9 mouse cellular contexts compared by ENCODE assay signal in genomic region chr5:100671398-100671797, GRCm38 (mm10). TPM values are rescaled to one million over a fixed set of nuclear protein-coding genes. Genes with fewer than 3 reads are reported as not detected.
DNase-seq lines count a peak whose midpoint lies in the region; ATAC-seq lines count a peak whose summit lies in the region.
"Had no signal": no experiment of that assay in that cellular context is flagged by ENCODE, and none has a peak within 500 bp of the region (broad histone marks: within the 10 kb centered on the region; RNA-seq: fewer than 3 reads in every experiment).

No protein-coding gene starts in this region.

- peaks cover 24% of the 10 kb centered on the region for H3K4me1 ChIP-seq in forebrain, embryonic 10.5 days
- peaks cover 15% of the 10 kb centered on the region for H3K4me1 ChIP-seq in forebrain, embryonic 16.5 days (replicated peaks; ENCODE audit: control insufficient read depth, insufficient read depth, low read length)
- no peaks in the 10 kb centered on the region; the same call in 1 of the 2 replicates for H3K4me1 ChIP-seq in neural tube, embryonic 11.5 days (ENCODE audit: control insufficient read depth, insufficient read depth, low read length)

- peaks cover 31% of the 10 kb centered on the region for H3K36me3 ChIP-seq in forebrain, embryonic 10.5 days (replicated peaks)
- H3K36me3 ChIP-seq in forebrain, embryonic 16.5 days (ENCODE audit: control insufficient read depth, insufficient read depth): no peaks in the 10 kb centered on the region
- no peaks in the 10 kb centered on the region; the same call in none of the 2 replicates for H3K36me3 ChIP-seq in neural tube, embryonic 11.5 days (ENCODE audit: control insufficient read depth, insufficient read depth, low read length)

- no peak for ATAC-seq in forebrain, embryonic 16.5 days
- ATAC-seq in neural tube, embryonic 11.5 days (ENCODE audit: insufficient read depth, low FRiP score, low TSS enrichment): no peak

- H3K4me2 ChIP-seq in forebrain, embryonic 16.5 days (ENCODE audit: low read length): no peak overlapping the region
- no peak overlapping the region for H3K4me2 ChIP-seq in neural tube, embryonic 11.5 days (ENCODE audit: low read depth)
- H3K4me2 ChIP-seq: neural tube, embryonic 13.5 days had no signal

- no peaks in the 10 kb centered on the region for H3K27me3 ChIP-seq in forebrain, embryonic 10.5 days (ENCODE audit: poor library complexity, severe bottlenecking)
- no peaks in the 10 kb centered on the region for H3K27me3 ChIP-seq in forebrain, embryonic 16.5 days (replicated peaks; ENCODE audit: control insufficient read depth, insufficient read depth, low read length)
- H3K27me3 ChIP-seq in neural tube, embryonic 11.5 days (ENCODE audit: control insufficient read depth, insufficient read depth, low read length): no peaks in the 10 kb centered on the region
- H3K27me3 ChIP-seq: neural tube, embryonic 13.5 days had no signal

- peak; percentile 56 for DNase-seq in forebrain, embryonic 10.5 days (ENCODE audit: extremely low spot score, low spot score)
- peak; percentile 52 to 54 for DNase-seq in left cerebral cortex, postnatal 14 days (ENCODE audit: low spot score in 2 of 2)
- no peak for DNase-seq in left cerebral cortex, postnatal 36 days (ENCODE audit: low spot score in 2 of 2)
- peak; percentile 72 for DNase-seq in NIH3T3 (ENCODE audit: low read depth)
- DNase-seq in cerebellum, postnatal 14 days: peak; percentile 64 to 76
- peak; percentile 51 to 68 for DNase-seq in kidney, postnatal 25 days
- peak; percentile 67 for DNase-seq in neural tube, embryonic 11.5 days (ENCODE audit: low spot score)

- no peak overlapping the region for H3K9ac ChIP-seq in forebrain, embryonic 16.5 days (replicated peaks; ENCODE audit: low read depth, low read length)
- H3K9ac ChIP-seq in neural tube, embryonic 11.5 days (ENCODE audit: low read length): no peak overlapping the region
- H3K9ac ChIP-seq: neural tube, embryonic 13.5 days had no signal

- intact Hi-C loops in left cerebral cortex, postnatal 14 days (cut with DNase I): loop anchor here (10.0 kb wide), 2 partner anchors 123 to 243 kb away; partner anchors contain the start of genes Helq and Mrps18c
- intact Hi-C loops in left cerebral cortex, postnatal 36 days (cut with DNase I): no loop called here

- no peaks in the 10 kb centered on the region for H3K9me3 ChIP-seq in forebrain, embryonic 10.5 days
- H3K9me3 ChIP-seq in forebrain, embryonic 16.5 days (ENCODE audit: control insufficient read depth, low read length): no peaks in the 10 kb centered on the region
- H3K9me3 ChIP-seq in neural tube, embryonic 11.5 days (ENCODE audit: control insufficient read depth, low read length): no peaks in the 10 kb centered on the region
- H3K9me3 ChIP-seq: neural tube, embryonic 13.5 days had no signal

- no peak overlapping the region for H3K4me3 ChIP-seq in forebrain, embryonic 10.5 days
- no peak overlapping the region for H3K4me3 ChIP-seq in forebrain, embryonic 16.5 days (replicated peaks; ENCODE audit: low read length)
- H3K4me3 ChIP-seq in neural tube, embryonic 11.5 days (ENCODE audit: low read depth, low read length): no peak overlapping the region
- H3K4me3 ChIP-seq: neural tube, embryonic 13.5 days had no signal

- WGBS in forebrain, embryonic 10.5 days: 33% methylated on average over 5 of the region's 5 CpGs
- 29% methylated on average over 5 of the region's 5 CpGs for WGBS in forebrain, embryonic 16.5 days
- WGBS in neural tube, embryonic 11.5 days: 39% methylated on average over 5 of the region's 5 CpGs

- H3K27ac ChIP-seq in forebrain, embryonic 10.5 days: no peak overlapping the region
- H3K27ac ChIP-seq in forebrain, embryonic 16.5 days (ENCODE audit: low read length): no peak overlapping the region
- no peak overlapping the region for H3K27ac ChIP-seq in neural tube, embryonic 11.5 days (ENCODE audit: low read depth, low read length)
- H3K27ac ChIP-seq: neural tube, embryonic 13.5 days had no signal

RNA-seq across cellular contexts. Expression of gene Coq2, which starts 3.5 kb away (rescaled TPM):
- polyA plus RNA-seq in forebrain, embryonic 10.5 days (2016; fragmentation: Nextera tagmentation; extraction: Ambion mirVana): 53.2 and 56.2 TPM in 2 replicates
- 43.3 and 47.9 TPM in 2 replicates for polyA plus RNA-seq in forebrain, embryonic 16.5 days (2015; fragmentation: Nextera tagmentation; extraction: Ambion mirVana)
- 10 to 100 TPM; 63.3 to 64.4 TPM for total RNA-seq in left cerebral cortex, postnatal 14 days (2021)
- 10 to 100 TPM; 74.9 to 76.2 TPM for total RNA-seq in left cerebral cortex, postnatal 36 days (2021)
- polyA plus RNA-seq in neural tube, embryonic 11.5 days (2014; fragmentation: Nextera tagmentation; extraction: Ambion mirVana): 57.1 and 59.5 TPM in 2 replicates

RNA-seq across cellular contexts. Expression of gene Hpse, which starts 48.1 kb away (rescaled TPM):
- 0.59 and 0.79 TPM in 2 replicates for polyA plus RNA-seq in forebrain, embryonic 10.5 days (2016; fragmentation: Nextera tagmentation; extraction: Ambion mirVana)
- polyA plus RNA-seq in forebrain, embryonic 16.5 days (2015; fragmentation: Nextera tagmentation; extraction: Ambion mirVana): 0.10 and 0.36 TPM in 2 replicates
- total RNA-seq in left cerebral cortex, postnatal 14 days (2021): 1 to 10 TPM; 2.7 to 2.8 TPM
- 1 to 10 TPM; 1.3 to 1.8 TPM for total RNA-seq in left cerebral cortex, postnatal 36 days (2021)
- polyA plus RNA-seq in neural tube, embryonic 11.5 days (2014; fragmentation: Nextera tagmentation; extraction: Ambion mirVana): 1.7 TPM in 2 replicates

Comparison
In these comparisons a context has a peak if more than half of its experiments do, and no peak if none do; other contexts are left out.
1. DNase-seq: peak in forebrain, embryonic 10.5 days (single experiment), left cerebral cortex, postnatal 14 days (2 of 2), NIH3T3 (single experiment), cerebellum, postnatal 14 days (2 of 2), kidney, postnatal 25 days (2 of 2) and neural tube, embryonic 11.5 days (single experiment); none in left cerebral cortex, postnatal 36 days (0 of 2).